Comparison of ENCODE assay signal across 17 mouse cellular contexts in genomic region chr5:118364646-118365045, GRCm38 (mm10).
"Had no signal": no experiment of that assay in that cellular context is flagged by ENCODE, and none has a peak within 500 bp of the region (broad histone marks: within the 10 kb centered on the region; RNA-seq: fewer than 3 reads in every experiment).

No protein-coding gene starts in this region.

- H3K27me3 ChIP-seq: limb, embryonic 15.5 days; lung, embryonic 15.5 days; midbrain, embryonic 15.5 days had no signal

- H3K4me2 ChIP-seq: kidney, embryonic 15.5 days; limb, embryonic 12.5 days; limb, embryonic 15.5 days; lung, embryonic 15.5 days; midbrain, embryonic 12.5 days; midbrain, embryonic 15.5 days had no signal

- ATAC-seq: intestine, postnatal 0 days; midbrain, embryonic 15.5 days had no signal

- H3K27ac ChIP-seq: kidney, embryonic 15.5 days; limb, embryonic 12.5 days; limb, embryonic 15.5 days; liver, embryonic 14.5 days; lung, embryonic 15.5 days; midbrain, embryonic 12.5 days; midbrain, embryonic 15.5 days had no signal

- H3K4me3 ChIP-seq: kidney, embryonic 15.5 days; limb, embryonic 12.5 days; limb, embryonic 15.5 days; lung, embryonic 15.5 days; midbrain, embryonic 12.5 days; midbrain, embryonic 15.5 days had no signal

- DNase-seq: kidney, adult 8-10 months; kidney, postnatal 14 days; kidney, postnatal 4 days; left cerebral cortex, postnatal 4 days; lung, adult 18-20 months; lung, postnatal 10 days; retina, postnatal 1 day; thymus, adult 18-20 months; thymus, postnatal 36 days had no signal

- H3K9ac ChIP-seq: kidney, embryonic 15.5 days; limb, embryonic 12.5 days; limb, embryonic 15.5 days; liver, embryonic 14.5 days; lung, embryonic 15.5 days; midbrain, embryonic 12.5 days; midbrain, embryonic 15.5 days had no signal

- H3K36me3 ChIP-seq: kidney, embryonic 15.5 days; limb, embryonic 12.5 days; limb, embryonic 15.5 days; lung, embryonic 15.5 days; midbrain, embryonic 12.5 days; midbrain, embryonic 15.5 days had no signal

- H3K4me1 ChIP-seq: midbrain, embryonic 12.5 days; midbrain, embryonic 15.5 days had no signal

- H3K9me3 ChIP-seq: kidney, embryonic 15.5 days; limb, embryonic 12.5 days; limb, embryonic 15.5 days; lung, embryonic 15.5 days; midbrain, embryonic 12.5 days; midbrain, embryonic 15.5 days had no signal
